Mouse (Mus musculus) thymus, postnatal 4 days (tissue): Measurements from ENCODE around the gene Pmp22.

ENCODE experiments used
- DNase-seq: peaks from one replicate; pipeline ENCODE4 v3.0.0; 2021

Pmp22 gene

DNA sequence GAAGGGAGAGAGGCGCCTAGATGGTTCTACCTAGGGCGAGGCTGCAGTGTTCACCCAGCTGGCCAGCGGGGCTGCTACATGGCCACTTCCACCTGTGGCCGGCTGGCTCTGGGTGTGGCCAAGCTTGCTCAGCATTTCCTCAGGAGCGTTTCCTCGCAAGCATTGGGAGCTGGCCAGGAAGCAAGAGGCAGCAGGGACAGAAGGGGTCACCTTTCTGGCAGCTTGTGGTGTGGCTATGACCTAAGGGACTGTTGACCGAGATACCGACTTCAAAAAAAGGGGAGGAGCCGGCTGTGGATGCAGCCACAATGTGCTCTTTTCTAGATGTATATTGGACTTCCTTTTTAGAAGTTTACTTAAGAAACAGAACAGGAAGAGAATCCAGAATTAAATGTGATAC is 593 bp downstream of the Pmp22 start:
- no peak for DNase-seq

DNA sequence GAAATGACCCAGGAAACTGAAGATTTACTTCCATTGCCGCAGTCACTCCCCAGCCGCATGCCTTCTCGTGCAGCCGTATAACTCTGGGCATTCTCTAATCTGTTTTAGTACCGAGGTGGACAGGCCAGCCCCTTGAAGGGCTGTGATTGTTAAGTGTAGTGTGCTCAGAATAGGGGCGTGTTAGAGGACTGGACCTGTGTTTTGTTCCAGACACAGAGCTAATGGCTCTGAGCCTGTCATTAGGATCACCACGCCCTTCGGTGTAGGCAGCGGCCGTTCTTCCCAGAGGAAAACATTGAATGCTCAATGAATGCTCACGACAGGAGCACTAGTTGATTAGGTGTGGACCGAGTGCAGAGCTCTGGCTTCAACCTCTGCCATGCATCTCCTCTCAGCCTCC is 1.1 kb downstream of the Pmp22 start:
- no peak for DNase-seq

- no peak for DNase-seq
These were observed 1.7 kb downstream of the Pmp22 start for GRCm38 (mm10) chr11:63130497-63130896.

GRCm38 (mm10) chr11:63131001-63131692 is 2.4 kb downstream of the Pmp22 start:
- no peak for DNase-seq

- no peak for DNase-seq
These were observed 2.9 kb downstream of the Pmp22 start for GRCm38 (mm10) chr11:63131693-63132040.

DNA sequence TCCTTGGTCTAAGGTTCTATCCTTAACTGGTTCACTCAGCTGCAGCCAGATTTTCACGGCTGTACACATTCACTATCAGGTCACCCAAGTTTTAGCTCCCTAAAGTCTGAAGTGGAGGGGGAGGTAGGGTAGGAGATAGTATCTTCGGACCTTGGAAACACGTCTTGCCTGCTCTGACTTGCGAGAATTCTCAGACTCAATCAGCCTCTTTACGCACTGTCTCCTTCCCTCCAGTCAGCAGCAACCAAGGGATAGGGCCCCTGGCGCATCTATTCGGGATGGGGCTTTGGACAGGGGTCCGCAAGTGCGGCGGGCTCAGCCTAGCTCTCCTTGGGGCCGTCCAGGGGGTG is 3.3 kb downstream of the Pmp22 start:
- no peak for DNase-seq

- DNase-seq: peak; percentile 19
These were observed 4.0 kb downstream of the Pmp22 start for GRCm38 (mm10) chr11:63132501-63133435.

GRCm38 (mm10) chr11:63134021-63134420 is 5.2 kb downstream of the Pmp22 start:
- DNase-seq: no peak

- DNase-seq: no peak
These were observed 6.1 kb downstream of the Pmp22 start for GRCm38 (mm10) chr11:63134742-63135482.

DNA sequence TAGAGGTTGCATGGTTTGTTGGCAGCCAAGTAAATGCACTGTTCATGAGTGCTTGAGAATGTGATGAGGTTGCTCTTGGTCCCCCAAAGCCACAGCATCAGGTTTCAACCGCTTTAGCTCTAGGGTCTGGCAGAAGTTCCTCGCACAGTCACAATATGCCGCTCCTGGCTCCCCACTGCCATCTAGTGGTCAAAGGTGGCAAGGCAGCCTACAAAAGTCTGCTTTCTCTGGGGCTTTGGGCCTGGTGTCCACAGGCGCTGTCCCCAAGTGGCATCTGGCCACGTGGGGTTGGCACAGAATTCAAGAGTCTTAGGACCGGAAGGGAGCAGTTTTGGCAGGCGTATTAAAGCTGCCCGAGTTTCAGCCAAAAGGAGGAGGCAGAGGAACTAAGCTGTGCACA is 6.8 kb downstream of the Pmp22 start:
- peak; percentile 86 for DNase-seq

GRCm38 (mm10) chr11:63136205-63136604 is 7.4 kb downstream of the Pmp22 start:
- no peak for DNase-seq

GRCm38 (mm10) chr11:63136836-63137416 is 8.1 kb downstream of the Pmp22 start:
- no peak for DNase-seq

GRCm38 (mm10) chr11:63138739-63139138 is 10.0 kb downstream of the Pmp22 start:
- no peak for DNase-seq

GRCm38 (mm10) chr11:63142311-63142710 is 13.5 kb downstream of the Pmp22 start:
- no peak for DNase-seq

- no peak for DNase-seq
These were observed 14.0 kb downstream of the Pmp22 start for GRCm38 (mm10) chr11:63142816-63143215.

- no peak for DNase-seq
These were observed 14.7 kb downstream of the Pmp22 start for GRCm38 (mm10) chr11:63143486-63143885.

GRCm38 (mm10) chr11:63146601-63147000 is 17.8 kb downstream of the Pmp22 start:
- DNase-seq: no peak

GRCm38 (mm10) chr11:63148276-63148675 is 19.5 kb downstream of the Pmp22 start:
- no peak for DNase-seq

DNA sequence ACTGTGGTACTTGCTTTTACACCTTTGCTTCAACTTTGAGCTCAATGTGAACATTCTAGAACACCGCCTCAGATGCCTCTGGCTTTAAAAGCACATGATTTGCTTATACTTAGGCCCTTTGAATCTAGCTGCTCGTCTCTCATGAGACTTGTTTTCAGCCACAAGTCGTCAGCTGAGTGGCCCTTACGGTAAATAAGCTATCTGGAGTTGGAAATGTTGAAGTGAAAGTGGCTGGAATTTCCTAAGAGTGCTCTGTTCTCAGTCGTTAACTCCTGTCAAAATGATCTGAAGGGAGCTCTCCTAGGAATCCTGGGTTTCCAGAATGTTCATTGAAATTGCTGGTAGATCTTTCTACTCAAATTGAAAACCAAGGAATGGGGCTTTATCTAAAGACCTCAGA is 23.1 kb downstream of the Pmp22 start:
- DNase-seq: no peak

GRCm38 (mm10) chr11:63157117-63157516 is 28.3 kb downstream of the Pmp22 start:
- DNase-seq: no peak

GRCm38 (mm10) chr11:63160926-63161325 is 32.1 kb downstream of the Pmp22 start:
- no peak for DNase-seq

- DNase-seq: no peak
These were observed 34.0 kb downstream of the Pmp22 start for GRCm38 (mm10) chr11:63162806-63163205.

DNA sequence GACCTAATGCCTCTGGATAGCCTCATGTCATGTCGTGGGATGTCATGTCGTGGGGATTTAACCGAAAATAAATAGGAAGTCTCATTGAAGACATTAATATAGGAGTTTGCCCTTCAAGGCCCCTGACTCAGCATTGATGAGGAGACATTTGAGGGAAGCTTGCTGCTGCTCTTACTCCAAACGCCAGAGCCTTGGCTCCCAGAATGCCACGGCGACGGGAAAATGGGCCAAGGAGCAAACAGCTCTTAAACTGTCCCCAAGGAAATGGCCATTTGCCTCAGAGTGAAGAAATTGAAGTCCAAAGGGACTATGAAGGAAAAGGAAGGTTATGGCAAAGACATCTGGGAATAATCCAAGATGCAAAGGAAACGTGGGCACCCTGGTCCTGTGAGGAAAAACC is 34.8 kb downstream of the Pmp22 start:
- no peak for DNase-seq
